Mouse (Mus musculus): ENCODE results near the gene Cd83.

The Cd83 gene

DNA sequence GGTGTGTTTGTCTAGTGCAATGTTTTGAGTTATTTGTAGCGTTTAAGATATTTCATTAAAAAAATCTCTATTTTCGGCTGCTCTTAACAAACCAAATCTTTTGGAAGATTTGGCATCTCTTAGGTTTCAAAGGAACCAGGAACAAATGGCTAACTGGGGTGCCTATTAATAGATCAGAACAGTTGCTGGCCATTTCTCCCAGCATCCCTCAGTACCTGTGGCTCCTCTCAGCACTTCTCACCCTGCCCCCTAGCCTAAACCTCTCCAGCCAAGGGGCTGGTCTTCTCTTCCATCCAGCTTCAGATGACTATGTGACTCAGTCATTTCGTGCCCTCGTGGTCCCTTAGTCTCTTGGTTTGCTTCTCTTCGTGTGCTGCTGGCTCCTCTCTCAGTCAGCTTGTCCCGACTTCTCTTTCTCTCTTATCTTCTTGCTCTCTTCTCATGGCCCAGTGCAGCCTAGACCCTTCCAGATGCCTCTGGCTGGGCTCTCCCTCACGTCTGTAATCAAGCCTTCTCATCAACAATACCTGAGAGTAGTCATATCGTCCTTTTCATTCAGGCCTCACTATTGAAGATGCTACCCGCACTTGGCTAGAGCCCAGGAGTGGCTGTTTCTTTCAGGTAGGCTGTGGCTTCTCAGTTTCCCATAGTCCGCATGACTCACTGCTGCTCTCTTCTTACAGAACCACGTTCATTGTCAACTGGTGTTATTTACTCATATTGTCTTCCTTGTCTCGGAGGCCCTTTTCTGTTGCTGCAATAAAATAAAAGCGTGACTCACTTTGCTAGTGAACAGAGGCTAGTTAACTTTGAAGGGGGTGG lies 9.8 kb upstream of the Cd83 start:
- no peak for DNase-seq (ENCODE audit: low spot score in 2 of 2)

DNA sequence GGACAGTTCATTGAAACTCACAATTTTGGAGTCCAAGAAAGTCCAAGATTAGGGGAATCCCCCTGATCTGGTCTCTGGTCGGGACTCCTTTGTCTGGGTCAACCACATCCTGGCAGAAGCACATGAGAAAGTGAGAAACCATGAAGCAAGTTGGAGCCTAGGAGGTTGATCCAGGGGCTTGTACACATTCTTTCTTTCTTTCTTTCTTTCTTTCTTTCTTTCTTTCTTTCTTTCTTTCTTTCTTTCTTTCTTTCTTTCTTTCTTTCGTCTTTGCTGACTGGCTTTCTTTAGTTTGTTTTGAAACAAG lies 9.2 kb upstream of the Cd83 start:
- DNase-seq (ENCODE audit: low spot score in 2 of 2): no peak

DNA sequence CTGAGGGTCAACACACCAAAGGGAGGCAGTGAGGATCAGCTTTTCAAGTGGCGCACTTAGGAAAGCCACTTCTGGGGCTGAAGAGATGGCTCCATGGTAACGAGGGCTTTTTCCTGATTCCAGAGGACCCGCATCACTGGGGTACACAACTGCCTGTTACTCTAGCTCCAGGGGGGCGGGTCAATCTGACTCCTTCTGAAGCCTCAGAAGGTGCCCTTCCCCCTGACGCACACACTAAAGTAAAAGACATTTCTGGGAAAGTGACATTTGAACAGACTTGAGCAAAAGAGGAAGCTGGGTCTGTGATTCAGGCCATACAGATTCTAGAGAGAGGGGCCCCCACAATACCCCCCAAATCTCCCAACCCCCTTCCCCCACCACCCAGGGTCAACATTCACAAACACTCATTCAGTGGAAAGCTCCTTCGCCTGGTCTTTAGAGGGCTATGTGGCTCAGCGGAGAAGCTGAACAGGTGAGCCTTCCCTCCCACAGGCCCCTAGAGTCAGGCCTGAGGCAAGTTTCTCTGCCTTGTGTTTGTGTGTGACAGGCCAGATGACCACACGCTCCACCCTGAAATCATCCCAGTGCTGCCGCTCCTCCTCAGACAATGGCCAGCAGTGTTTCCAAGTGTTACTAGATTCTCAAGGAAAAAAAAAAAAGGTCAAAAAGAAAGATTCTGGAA lies 7.1 kb upstream of the Cd83 start:
- DNase-seq (ENCODE audit: low spot score in 2 of 2): no peak

DNA sequence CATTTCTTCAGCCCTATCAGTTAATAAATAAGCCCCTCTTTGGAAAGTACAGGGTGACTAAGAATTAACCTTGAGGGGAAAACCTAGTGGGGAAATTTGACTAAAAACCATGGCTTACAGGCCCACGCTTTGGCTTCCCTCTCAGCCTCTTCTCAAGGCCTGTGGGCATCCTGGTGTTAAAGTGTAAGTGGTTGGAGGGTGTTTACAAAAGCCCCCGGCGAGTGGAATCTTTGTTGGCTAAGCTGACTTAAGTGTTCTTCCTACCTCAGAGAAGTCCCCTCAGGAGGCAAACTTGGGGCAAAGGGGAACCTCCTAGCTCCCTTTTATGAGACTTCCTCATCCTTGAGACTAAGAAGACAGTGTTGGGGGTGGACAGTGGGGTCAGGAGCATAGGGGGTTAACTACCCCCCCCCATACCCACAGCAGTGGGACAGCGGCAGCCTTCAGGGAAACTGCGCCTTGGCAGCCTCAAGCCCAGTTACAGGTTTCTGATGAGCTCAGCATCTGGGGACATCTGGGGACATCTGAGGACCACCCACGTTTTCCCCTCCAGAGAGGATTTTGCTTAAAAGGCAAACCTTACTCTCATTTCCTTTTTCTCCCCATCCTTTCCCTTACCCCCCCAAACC lies 6.4 kb upstream of the Cd83 start:
- no peak for DNase-seq (ENCODE audit: low spot score in 2 of 2)

DNA sequence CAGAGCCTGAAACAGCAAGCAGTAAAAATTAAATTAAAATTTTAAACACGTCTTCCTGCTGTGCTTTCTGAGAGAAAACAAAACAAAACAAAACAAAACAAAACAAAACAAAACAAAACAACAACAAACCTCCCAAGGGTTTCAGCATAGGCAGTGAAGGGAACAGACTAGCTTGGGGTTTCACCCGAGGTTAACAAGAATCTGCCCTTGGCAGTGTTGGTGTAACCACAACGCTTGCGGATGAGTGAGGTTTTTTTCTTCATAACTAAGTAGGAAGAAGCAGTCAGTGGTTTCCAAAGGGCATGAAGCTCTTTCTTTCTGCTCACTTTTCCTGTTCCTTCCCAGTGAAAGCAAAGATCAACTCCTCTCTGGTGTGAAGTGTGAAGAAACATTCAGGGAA lies 5.6 kb upstream of the Cd83 start:
- peak in 1 of 2 experiments; percentile 49 for DNase-seq (ENCODE audit: low spot score in 2 of 2)

DNA sequence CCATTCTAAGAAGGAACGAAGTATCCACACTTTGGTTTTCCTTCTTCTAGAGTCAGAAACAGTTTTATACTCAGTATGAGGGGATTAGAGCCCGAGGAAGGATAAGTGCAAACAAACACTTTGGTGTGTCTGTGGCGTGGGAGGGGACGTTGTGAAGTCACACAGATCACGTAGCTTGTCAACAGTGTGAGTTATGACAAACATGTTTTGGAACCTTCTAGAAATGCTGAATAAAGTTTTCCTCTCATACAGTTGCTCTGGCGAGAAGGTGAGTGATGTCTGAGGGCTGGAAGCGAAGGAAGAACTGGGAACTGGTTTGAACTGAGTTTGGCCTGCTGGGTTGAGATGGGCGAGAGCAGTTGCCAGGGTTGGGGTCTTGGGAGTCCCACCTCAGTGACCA lies 4.5 kb upstream of the Cd83 start:
- no peak for DNase-seq (ENCODE audit: low spot score in 2 of 2)

DNA sequence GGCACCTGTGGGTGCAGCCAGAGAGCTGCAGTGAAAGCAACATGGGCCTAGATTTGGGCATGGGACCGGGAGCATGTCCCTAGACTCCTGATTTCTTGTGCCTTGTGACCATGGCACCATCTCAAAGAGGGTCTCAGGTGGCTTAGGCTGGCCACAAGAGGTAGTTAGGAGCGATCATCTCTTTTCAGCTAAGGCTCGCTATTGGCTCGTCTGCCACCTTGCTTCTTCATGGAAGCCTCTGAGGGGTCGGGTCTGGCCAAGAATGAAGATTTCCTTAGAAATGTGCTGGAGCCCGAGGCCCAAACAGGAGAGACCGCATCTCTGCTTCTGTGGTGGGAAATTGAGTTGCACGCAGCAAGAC lies 1.1 kb downstream of the Cd83 start:
- no peak for DNase-seq (ENCODE audit: low spot score in 2 of 2)

DNA sequence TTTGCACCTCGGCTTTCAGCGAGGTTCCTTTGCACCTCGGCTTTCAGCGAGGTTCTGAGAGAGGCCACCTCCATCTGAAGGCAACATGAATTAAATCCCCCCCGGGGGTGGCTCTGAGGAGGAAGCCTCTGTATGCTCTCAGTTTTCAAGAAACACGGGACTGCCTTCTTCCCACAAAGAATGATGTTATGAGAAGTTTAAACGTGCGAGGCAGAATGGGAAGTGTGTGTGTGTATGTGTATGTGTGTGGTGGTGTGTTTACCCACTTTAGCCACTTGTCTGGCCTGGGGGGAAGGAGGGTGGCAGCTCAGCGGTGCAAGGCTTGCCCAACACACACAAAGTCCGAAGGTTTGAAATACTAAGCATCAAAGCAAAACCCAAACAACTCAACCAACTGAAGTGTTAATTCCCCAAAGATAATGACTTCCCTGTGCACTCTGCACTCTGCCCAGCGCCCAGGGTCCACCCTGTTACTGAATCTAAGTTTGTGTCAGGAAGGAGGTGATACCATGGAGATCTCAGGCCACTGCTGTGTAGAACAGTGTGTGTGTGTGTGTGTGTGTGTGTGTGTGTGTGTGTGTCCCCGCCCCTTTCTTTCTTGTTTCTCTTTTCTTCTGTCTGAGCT lies 1.7 kb downstream of the Cd83 start:
- DNase-seq (ENCODE audit: low spot score in 2 of 2): peak; percentile 36 to 47

DNA sequence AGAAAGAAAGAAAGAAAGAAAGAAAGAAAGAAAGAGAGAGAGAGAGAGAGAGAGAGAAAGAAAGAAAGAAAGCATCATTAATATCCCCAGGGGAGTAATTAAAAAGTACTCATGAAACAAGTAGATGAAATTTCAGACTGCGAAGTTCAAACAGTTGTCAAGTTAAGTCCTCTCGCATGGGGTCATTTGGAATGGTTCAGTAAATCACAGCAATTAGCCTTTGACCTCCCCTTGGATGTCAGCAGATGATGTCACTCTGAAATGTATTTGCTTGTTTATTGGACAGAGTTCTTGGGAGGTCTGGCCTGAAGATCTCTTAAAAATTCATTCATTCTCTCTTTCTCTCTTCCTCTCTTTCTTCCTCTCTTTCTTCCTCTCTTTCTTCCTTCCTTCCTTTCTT lies 2.7 kb downstream of the Cd83 start:
- no peak for DNase-seq (ENCODE audit: low spot score in 2 of 2)

DNA sequence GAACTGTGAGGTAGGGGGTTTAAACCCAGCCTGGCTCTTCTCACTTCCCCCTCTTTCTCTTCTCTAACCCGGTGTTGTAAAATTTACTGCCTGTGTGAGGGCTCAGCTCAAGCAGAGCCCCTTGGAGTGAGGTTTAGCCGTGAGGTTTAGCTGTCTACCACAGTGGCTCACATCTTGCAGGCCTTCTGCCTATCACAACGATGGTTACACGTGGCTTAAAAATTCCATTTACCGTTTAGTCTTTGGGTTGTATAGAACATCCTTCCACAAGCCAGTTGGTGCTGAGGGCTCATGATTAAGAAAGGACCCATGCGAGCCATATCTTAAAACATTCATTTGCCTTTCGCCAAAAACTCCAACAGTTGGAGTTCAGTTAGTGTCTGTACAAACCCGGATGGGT lies 3.5 kb downstream of the Cd83 start:
- DNase-seq (ENCODE audit: low spot score in 2 of 2): no peak

DNA sequence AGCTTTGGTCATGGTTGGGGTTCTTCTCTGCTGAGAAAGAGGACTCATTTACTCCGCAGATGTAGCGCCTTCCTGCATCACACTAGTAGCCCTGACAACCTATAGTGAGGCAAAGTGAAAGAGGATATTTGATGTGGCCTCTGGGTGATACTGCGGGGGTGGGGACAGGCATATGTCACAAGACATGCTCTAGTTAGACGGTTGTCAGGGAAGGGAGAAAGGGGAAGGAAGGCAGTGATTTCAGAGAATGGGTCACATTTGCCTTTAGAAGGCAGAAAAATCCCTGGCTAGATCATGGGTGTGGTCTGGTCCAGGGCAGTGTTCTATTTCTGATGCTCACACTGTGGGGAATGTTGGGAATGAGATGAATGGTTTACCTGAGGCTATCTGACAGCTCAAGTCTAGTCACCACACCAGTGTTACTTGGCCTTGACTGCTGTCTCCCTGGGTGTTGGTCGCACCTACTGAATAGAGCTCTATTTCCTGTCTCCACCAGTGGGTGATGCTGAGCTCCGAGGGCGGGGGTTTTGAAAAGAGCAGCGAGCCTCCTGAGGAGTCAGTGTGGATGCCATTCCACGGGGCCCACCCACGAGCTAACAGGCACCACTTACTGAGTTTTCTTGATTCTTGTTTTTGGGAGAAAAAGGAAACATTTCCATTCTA lies 4.5 kb downstream of the Cd83 start:
- peak; percentile 88 to 89 for DNase-seq (ENCODE audit: low spot score in 2 of 2)

DNA sequence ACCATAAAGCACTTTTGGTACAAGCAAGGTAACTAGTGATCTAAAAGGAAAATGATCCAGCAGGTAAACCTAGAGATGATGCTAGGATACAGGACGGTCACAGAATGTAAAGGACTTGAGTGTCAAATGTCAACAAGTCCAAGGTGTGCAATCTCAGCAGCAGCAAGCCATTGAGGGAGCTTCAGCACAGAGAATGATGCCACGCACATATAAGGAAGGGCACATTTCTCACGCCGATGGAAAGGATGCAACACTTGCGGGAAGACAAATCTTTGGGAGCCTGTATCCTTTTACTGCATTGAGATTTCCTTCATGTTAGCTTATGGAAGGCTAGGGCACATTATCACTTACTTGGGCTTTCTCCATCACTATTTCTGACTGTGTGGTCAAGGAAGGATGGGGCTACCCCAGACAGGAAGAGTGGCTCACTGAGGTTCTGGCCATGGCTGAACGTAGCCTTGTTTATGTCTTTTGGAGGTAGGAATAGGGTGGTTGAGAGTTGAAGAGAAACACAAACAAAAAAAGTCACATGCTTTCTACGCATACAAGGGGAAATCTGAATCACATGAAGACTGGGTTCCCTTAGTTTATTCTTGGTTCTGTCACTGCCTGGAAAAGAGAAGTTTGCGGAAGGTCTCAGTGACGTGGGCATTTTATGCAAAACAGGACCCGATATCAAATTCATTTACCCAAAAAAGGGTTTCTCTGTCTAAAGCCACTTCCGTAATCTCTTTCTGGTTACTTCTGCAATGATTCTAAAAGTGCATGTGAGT lies 5.8 kb downstream of the Cd83 start:
- peak; percentile 37 to 50 for DNase-seq (ENCODE audit: low spot score in 2 of 2)

DNA sequence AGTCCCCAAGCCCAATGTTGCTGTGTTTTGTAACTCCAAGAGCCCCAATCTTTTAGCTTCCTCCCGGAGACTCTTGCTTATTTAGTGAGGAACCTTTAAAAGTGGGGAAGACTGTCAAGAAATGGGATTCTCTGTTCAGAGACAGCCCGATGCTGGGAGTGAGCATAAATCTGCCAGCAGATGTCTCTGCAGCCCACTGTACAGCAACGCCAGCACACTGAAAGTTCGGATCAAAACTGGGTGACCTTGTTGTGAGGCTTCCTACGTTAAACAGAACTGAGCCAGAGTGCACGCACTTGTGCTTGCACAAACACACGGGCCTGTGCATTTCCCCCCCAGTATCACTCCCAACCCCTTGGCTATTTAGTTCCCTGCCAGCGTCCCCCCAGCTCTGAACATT lies 10.8 kb downstream of the Cd83 start:
- DNase-seq (ENCODE audit: low spot score in 2 of 2): no peak

DNA sequence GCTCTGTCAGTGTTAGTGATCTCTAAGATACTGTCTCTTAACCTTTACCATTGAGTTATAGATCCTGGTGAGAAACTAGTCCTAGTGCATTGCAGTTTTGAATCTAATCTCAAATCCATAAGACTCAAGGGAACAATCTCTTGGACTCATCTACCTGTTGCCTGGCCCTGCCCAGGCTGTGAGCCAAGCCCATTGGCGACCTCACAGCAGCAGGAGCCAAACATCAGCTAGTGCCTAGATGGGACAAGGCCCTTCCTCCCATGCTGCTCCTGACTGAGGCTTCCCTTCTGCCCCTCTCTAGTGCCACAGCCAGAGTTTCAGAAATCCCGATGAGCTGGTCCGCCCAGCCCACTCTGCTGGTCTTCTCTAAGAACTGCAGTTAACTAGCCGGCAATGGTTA lies 14.1 kb downstream of the Cd83 start:
- DNase-seq (ENCODE audit: low spot score in 2 of 2): no peak

DNA sequence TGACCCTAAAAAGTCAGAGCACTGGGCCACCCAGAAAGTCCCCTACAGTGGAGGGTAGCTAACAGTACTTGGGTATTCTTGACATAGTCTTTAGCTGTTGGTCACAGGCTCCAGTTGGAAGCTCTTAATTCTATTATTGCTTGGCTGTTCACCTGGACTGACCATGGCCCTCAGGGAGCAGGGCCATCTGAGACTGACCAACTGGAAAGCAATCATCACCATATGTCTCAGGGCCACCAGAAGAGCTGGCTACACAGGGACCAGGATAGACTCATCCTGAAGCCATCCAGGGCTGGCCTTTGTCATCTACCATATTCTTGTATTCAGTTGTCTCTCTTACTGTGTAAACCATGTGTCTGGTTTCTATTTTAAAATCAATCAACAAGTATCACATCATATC lies 15.6 kb downstream of the Cd83 start:
- no peak for DNase-seq (ENCODE audit: low spot score in 2 of 2)

DNA sequence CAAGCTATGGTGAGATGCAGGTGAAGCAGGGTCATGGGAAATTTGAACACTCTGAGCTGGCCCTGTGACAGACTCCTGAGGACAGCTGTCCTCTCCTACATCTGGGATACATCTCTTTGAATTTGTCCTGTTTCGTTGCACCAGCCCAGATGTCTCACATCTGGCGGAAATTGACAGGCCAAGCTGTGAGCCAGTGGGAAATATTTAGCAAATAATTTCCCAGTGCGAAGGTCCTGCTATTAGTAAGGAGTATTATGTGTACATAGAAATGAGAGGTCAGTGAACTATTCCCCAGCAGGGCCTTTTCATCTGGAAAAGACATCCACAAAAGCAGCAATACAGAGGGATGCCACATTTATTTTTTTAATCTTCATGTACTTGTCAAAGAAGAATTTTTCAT lies 17.4 kb downstream of the Cd83 start:
- no peak for DNase-seq (ENCODE audit: low spot score in 2 of 2)

DNA sequence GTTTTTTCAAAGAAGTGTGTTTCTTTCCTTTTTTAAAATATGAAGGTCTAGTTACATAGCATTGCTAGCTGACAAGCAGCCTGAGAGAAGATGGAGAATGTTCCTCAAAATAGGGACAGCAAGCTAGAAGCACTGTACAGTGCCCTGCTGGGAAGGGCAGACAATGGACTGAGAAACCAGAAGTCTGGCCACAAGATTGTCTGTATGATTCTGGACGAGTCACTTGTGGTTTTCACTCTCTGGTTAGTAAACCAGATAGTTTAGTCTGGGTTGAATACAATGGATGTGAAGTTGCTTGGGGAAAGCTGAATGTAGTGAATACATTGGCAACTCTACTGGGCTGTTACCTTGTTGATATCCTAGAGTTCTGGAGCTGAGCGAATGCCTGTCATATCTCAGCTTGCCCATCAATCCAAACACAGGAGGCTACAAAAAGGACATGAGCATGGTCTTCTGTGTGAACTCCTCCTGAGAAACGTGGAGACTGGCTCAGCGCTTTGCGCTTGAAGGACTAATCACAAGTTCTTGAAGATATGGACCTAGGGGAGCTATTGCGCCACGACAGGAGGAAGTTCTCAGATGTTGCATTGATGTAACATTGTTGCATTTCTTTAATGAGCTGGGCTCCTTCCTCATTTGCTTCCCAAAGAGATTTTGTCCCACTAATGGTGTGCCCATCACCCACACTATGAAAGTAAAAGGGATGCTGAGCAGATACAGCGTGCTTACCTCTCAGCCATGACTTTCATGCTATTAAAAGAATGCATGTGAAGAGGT lies 18.0 kb downstream of the Cd83 start:
- DNase-seq (ENCODE audit: low spot score in 2 of 2): no peak

DNA sequence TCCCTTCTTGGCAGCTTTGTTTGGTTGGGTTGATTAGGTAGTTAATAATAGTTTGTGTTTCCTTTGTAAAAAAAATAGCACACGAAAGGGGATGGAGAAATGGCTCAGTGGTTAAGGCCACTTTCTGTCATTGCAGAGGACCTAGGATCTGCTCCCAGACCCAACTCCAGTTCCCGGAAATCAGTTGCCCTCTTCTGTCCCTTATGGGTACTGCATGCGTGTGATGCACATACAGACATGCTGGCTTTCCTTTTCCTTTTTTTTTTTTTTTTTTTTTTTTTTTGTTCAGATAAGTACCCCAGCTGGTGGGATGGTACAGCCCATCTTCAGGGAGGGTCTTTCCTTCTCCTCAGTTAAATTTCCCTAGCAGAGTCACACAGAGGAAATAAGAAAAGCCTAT lies 20.1 kb downstream of the Cd83 start:
- no peak for DNase-seq (ENCODE audit: low spot score in 2 of 2)

DNA sequence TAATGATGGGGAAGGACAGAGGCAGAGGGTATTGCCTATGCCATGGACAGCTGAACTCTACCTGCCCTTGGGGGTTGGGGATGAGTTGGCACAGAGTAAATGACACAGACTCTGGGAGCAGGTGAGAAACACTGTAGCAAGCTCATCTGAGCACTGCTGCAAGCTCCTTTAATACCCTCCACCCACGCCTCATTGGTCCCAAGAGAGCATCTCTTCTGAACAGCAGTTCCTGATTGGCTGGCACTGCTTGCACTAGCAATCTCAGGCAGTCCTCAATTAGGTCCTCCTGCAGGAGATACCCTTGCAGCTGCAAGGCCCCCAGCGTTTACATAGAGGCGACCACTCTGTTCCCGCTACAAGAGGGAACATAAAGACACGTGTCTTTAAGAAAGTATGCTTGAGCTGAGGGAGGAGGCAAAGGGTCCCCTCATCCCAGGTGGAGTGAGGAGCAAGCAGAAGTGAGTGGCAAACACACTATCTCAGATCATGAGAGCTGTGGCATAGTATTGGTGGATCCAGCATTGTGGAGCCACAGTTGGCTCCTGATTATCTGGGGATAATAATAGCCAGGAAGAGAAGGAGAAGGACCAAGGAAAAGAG lies 20.7 kb downstream of the Cd83 start:
- DNase-seq (ENCODE audit: low spot score in 2 of 2): peak; percentile 33 to 37

Measured in spleen, postnatal 36 days (tissue).